Mouse (Mus musculus): Measurements from ENCODE around the gene Dmrt2.

The Dmrt2 gene

DNA sequence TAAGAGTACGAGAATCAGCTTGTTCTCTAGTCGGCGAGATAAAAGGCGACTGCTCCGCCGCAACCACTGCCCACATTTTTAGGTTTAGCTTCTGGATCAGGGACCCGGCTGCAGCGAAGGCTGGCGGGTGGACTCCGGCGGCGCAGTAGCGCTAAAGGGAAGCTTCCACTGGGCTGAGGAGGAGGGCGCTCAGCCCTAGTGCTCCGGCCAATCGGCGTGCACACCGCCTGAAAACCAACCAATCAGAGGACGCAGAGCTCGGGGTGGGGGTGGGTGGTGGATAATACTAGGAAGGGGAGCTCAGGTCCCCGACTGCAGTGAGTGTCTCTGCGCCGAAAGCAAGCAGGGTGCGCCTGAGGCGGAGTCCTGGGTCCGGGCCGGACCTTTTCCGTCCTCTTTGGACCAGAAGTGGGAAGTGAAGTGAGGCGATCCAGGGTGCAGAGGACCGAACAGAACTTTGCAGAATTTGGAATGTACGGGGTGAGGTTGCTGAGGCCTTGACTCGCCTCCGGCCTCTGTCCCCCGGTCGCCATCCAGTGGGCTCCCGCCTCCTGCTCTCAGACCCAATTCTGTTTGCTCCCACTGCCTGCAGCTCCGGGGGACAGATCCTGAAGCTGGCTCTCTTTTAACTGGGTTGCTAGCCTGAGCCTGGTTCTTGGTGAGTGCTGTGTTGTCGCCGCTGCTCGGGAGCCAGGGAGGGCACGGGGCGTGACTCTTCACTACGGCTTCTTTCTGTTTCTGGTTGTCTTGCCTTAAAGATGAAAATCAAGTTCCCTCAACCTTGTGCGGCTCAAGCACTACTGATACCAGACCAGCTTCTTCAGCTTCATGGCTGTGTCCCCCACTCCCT lies at the start of gene Dmrt2:
Gene Dmrt2 (plus strand): TSS at position 311 of the 850 bp plus-strand sequence.
- DNase-seq, result peak; percentile 57

DNA sequence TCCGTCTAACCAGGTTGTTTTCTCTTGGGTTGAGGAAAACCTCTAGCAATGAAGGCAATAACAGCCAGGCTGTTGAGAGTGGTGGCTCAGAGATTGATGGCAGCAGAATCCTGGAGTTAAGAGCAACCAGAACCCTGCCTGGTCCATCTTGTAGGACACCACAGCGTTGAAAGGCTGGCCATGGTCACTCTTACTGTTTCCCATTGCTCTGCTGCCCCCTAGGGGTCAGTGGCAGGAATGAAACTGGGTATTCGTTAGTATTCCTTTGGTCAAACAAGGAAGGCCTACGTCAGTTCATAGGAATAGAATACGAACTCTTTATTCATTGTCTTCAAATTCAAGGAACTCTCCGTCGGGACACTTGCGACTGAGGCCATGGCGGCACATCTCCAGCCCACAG lies 43.7 kb upstream of the Dmrt2 start:
- DNase-seq, result peak; percentile 54

DNA sequence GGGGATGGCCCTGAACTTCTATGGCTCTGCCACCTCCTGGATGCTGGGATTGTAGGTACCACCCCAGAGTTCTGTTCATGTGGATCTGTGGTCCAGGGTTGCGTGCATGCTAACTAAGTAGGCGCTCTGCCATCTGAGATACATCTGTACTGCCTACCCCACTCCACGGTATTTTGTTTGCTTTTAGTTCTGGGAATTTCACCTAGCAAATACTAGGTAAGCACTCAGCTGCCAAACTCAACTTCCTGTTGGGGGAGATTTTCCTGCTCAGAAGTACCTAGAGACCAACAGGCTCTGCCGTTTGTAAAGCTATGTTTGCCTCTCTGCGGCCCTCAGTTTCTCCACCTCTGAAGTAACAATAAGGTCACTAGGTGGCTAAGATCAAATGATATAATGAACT lies 37.1 kb upstream of the Dmrt2 start:
- no peak for DNase-seq

DNA sequence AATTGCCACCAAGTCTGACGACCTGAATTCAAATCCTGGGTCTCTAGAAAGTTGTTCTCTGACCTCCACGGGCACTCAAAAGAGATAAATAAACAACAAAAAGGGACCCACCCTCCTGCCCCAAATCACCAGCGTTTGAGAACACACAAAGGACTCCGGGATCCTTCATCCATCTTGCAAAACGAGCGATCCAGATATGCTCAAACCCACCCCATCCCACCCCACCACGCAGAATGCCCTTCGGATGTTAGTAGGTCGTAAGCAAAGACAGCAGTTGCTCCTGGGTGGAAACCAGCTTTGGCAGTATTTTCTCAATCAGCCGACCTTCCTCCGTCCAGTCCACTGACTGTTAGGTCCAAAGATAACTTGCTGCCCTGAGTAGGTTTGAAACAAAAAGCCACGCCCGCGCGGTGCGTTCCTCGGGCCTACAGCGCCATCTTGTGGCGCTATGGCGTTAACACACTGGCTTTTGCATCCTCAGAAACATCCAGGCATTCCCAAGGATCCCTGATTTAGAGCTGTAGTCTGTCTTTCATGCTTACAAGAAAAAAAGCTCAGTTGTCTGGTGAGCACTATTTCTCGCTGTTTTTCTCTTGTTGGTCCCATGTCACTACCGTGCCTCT lies 36.5 kb upstream of the Dmrt2 start:
- DNase-seq, result peak; percentile 18

DNA sequence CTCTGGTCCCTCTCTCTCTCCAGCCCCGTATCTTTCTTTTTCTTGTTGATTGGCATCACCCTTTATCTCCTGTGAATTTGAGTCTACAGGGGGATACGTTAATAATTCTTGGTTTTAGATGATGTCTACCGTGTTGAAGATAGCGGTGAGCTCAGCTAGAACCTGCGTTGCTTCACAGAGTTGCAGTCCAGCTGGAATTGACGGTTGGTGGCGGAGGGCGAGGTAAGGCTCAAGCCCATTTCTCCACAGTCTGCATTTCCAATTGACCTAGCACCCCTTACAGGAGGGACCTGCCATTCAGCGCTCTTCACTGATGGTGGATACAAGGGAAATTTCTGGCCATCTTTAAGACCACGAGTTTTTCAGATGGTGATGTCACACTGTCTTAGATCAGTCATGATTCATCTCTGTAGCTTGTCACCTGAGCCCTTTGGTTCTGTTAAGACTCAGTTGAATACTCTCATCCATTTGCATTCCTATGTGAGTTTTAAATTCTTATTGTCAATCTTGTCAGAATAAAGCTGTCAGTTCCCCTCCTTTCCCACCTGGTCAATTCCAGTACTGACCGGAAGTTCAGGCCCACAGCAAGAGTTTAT lies 33.3 kb upstream of the Dmrt2 start:
- DNase-seq, result no peak

DNA sequence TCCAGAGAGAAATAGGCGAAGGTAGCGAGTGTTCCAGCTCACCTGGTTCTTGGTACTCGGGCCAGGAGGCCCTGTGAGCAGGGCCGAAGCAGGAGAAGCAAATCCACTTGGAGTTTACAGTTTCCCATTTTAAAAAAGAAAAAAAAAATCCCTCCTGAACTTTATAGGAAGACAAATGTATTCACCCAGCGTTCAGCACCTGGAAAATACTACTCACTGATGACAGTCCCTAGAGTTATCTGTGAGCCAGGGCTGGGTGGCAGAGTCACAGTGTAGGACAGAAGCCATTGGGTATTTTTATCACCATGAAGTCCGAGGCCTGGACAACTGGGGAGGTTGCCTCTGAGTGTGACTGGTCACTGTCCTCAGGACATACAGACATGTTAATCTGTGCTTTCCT lies 30.4 kb upstream of the Dmrt2 start:
- no peak for DNase-seq

DNA sequence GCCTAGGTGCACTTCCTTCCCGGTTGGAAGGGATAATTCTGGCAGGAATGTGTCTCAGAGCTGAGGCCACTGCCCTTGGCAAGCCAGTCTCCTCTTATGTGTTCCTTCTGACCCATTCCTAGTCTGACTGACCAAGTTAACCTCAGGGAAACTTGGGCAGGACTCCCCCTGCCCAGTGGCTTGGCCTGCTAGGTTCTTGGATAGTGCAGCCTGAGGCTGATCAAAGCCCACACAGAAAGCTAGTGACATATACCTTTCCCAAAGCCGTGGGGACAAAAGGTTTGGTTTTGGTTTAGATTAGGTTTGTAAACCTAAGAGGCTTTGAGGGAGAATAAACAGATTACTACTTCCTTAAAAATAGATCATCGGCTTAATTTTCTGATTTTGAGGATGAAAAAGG lies 25.1 kb upstream of the Dmrt2 start:
- DNase-seq, result no peak

DNA sequence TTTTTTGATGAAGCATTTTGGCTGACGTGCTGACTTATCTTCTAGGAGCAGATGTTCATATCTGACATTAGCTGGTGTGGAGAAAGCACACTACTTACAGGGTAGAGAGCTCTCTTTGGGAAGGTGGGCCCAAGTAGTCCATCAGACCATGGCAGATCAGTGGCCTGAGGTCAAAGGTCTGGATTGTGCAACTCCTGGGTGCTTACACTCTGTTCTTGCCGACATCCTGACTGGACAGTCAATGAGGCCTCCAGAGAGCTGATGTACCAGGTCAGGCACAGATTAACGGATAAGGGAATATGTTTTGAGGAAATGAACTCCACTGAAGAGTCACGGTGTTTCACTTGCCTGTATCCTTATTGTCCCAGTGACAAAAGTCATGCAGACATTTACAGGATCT lies 23.5 kb upstream of the Dmrt2 start:
- DNase-seq, result no peak

DNA sequence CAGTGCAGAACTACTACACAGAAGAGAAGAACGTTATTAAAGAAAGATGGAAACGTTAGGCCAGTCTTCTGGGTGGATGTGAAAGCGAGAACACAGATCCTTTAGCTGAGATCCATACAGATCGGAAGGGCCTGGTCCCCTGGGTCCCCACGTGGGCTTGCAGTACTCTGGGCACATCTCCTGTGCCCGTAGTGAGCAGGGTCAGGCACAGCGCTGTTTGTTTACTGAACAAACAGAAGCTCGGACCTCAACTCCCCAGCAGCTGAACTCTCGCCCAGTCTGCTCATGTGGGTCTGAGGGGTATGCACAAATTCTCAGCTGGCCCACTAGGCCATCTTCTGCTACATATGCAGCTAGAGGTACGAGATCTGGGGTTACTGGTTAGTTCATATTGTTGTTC lies 21.7 kb upstream of the Dmrt2 start:
- no peak for DNase-seq

DNA sequence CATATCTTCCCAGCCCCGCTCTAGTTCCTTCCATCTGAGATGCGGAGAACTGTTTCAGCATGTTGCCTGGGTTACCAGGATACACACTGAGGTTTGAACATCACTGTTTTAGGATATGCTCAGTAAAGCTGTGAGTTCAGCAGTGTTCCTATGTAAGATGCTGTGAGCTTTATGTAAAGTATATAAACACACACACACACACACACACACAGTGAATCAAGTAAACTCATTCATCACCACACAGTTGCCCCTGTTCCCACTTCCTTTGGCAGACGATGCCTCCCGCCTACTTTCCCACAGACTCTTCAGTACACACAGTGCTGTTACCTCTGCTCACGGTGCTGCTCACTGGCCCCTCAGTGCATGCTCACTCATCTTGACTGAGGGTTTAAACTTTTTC lies 19.7 kb upstream of the Dmrt2 start:
- no peak for DNase-seq

DNA sequence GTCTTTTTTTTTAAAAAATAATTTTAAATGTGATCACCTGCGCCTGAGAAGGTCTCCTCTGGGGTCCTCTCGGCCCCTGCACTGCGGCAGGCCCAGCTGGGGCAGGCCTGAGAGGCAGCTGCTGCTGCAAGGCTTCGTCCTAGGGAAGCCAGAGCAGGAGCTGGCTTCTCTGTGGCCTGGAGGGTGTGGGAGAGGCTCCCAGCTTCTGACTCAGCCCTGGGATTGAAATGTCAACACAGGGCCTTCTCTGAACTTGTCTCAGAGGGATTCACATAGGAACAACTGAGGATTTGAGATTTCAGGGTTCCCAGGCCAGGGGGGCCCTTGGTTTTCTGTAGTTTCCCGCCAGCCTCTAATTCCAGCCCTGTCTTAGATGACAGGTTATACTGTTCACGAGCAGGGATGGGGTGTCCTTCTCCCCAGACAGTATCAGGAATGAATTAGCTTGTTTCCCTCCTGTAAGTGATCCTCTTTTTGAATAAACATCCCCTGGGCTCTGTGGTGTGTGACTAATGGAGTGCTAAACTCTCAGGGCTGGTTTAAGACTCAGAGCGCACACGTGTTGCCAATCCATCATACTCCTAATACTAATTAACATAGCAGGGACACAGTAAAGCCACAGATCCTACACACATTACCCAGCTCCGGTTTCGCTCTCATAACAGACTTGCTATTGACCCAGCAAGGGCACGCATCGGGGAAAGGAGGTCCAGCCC lies 18.0 kb upstream of the Dmrt2 start:
- DNase-seq, result no peak

DNA sequence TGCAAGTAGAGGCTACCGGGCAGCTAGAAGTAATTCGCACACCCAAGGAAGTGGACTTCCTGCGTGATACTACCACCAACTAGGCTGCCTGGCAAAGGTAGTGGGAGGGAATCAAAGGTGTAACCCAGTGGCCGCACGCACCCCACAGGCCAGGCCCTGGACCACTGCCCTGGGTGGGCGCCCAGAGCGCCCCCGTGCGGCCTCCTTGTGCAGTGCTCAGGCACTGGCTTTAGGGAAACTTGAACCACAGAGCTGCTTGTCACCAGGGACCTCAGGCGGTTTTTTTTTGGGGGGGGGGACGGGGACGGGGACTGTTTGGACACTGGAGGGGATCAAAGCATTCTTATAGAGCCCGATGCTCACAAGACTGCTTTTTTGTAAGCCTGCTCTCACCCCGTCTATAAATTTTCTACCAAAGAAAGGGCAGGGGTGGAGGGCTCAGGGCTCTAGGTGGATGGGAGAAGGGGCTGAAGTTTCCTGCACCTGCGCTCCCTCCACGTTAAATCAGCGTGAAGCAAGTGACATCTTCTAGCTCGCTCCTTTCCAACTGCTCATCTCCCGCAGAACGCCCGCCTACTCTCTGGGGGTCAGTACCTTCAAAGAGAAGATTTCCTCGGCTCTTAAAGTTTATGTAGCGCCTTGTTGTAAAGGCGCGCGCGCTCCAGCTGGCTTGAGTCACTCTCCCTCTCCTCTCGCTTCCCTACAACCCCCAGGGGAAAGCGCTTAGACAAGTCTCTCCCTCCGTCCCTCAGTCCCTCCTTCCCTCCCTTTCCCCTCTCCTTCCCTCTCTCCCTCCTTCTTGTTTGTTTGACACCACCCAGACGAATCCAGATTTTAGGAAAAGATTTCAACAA lies 6.5 kb upstream of the Dmrt2 start:
- DNase-seq, result peak; percentile 16

DNA sequence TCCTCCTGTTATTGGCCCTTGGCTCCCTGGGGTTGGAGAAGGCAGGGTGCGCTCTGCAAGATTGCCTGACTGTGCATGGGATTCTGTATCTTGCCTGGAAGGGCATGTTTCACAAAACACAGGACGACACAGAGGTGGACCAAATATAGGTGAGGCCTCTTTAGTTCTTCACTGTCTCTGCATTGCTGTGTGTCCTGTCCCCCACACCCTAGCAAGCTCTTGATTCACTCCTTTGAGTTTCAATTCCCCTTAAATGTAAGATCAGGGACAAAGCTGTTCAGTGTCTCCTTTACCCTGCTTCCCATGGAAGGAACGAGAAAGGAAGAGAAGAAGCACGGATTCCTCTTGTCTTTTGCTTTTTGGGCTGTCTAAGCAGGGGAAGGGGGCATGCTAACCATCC lies 4.4 kb upstream of the Dmrt2 start:
- DNase-seq, result no peak

DNA sequence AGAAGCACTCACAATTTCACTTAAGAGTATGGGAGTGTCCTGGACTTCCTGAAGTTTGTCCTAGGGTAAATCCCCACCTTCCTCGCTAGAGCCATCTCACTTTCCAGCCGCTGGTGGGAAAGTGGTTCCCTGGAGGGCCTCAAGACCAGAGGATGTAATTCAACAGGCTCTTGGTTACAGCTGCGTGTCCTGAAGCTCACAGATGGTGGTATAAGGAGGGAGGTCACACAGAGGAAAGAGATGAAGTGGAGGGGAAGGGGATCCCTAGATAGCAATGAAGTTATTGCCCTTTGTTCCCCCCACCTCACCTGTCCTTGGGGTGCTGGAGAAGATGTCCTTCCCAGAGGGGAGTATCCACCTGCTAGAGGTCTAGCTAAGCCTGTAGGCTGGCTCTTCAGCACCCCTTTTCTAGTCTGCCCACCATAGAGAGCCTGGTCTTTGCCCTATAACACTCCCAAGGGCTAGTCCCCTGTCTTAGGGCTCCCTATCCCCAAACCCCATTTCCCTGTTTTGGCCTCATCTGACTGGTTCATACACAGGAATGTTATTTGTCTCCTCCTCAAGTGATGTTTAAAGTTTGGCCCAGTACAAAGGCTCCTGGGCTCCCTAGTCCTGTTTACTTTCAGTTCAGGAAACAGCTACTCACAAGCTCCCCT lies 2.5 kb upstream of the Dmrt2 start:
- DNase-seq, result no peak

DNA sequence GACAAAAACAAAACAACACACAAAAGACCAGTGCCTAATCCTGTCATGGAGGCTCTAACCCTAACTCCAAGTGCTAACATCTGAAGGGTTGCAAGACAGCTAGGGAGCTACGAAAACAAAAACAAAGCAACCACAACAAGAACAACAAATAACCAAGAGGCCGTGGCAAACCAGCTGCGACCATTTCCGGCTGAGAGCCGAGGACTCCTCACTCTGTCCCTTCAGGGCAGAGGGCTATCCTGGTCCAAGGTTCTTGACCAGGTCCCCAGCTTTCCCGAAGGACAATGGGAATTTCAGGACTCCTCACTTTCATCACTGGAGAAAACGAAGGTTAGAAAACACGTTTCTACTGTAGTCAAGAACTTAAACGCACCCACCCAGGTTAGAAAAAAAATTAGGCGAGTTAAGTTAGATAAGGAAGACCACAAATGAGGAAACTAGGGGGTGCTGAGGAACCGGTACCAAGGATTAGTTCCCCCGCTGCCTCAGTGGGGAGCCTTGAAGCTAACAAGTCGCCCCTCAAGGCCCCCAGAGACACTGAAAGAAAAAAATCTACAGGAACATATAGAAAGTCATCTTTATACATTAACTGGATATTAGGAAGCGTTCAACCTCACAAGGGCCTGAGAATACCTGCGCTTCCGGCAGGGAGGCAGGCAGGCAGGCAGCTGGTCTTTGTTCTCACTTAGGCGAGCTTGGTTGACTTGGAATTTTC lies 1.5 kb upstream of the Dmrt2 start:
- no peak for DNase-seq

DNA sequence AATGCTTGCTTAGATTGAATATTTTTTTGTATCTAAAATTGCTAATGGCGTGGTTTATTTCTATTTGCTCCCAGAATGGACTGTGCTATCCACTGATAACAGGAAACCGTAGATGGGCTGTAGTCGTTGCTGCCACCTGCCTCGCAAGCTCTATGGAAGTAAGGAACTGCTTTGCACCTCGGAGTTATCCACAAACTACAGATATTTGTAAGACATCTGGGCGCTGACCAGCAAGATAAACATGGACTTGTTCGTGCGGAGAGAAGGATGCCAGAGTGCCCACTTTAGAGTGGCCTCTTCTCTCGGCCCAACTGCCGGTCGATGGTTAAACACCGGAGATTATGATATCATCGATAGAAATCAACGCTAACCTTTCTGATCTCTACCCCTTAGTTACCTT lies 530 bp upstream of the Dmrt2 start:
- DNase-seq, result no peak

DNA sequence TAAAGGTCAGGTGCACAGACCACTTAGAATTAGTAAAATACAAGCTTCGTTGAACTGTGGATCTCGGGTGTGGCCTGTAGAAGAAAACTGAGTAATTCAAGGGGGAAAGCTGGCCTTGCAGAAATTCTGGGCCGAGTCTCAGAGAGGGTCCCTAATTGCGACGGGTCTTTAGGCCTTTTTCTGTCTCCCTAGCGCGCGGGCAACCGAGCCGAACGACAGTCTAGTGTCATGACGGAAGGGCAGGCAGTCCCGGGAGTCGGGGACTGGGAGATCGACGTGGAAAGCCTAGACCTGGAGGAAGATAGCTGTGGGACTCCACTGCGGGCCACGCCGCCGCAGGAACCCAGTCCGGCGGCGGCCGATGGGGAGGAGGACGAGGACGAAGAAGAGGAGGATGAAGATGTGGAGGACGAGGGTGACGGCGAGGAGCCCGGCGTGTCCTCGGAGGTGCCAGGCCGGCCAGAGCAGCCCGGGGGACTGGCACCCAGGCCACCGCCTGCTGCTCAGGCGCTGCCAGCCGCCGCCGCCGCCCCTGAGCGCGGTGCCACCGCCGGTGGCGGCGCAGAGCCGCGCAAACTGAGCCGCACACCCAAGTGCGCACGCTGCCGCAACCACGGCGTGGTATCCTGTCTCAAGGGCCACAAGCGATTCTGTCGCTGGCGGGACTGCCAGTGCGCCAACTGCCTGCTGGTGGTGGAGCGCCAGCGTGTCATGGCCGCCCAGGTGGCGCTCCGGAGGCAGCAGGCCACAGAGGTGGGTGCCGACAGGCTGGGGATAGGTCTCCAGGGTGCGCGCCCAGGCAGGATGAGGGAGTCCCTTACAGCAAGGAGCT lies 1.2 kb downstream of the Dmrt2 start:
- DNase-seq, result peak; percentile 33

DNA sequence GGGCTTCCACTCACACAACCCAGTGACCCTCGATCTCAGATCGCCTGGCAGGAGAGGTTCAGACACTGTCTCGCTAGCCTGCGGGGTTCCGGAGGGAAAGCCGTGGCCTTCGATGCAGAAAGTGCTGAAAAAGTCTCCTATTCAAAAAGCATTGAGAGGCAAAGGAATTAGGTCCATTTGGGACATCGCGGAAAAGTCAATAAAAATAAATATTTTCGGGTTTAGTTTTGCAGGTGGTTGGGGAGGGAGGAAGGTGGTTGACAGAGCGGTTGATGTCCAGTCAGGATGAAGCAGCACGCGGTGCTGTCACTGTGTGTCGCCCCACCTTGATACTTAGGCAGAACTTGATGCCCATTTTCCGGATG lies 1.8 kb downstream of the Dmrt2 start:
- no peak for DNase-seq

DNA sequence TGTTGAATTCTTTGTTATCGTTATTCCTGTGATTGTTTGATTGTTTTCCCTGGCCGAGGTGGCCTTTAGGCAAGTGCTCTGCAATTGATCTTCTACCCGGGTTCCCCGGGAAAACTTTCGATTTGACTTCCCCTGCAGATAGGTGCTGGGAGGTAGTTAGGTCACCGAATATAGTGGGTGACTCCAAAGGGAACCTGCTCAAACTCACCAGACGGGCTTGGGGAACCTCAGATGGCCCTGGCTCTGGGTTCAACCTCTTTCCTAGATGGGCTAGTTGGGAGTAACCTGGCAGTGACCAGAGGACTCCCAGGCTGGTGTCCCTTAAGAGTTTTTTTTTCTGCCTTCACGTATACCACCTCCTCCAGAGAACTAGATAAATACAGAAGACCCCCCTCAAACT lies 2.5 kb downstream of the Dmrt2 start:
- DNase-seq, result no peak

DNA sequence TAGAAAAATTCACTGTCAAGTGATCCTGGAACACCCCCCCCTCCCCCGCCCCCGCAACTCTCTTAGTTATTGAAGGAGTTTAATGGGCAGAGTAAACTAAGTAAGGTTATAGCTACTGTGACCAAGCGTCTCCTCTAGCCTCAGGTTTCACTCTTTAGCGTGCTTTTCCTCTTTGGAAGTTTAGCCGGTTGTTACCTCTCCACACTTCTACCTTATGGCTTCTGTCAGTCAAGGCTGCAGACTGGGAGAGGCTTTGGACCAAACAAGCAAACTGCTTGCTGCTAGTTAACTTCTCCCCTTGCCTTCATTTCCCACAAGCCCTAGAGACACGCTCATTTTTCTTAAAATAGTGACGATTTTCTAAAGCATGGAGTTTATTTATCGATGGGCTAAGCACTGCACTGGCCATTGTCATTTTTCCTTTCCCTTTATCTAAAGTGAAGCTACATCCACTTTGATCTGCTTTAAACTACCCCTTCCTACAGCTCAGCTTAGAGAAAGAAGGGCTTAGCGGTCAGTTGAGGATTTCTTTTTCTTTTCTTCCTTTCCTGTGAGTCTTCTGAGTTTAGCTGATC lies 3.7 kb downstream of the Dmrt2 start:
- DNase-seq, result no peak
